Mouse (Mus musculus): ENCODE measurements around the gene Tex2. TPM values are rescaled to one million over a fixed set of nuclear protein-coding genes. Genes with fewer than 3 reads are reported as not detected.

The Tex2 gene
- polyA plus RNA-seq, 1 experiment from 2014 or later = 8.3 TPM

Other genes with a start within 250 kb of the Tex2 start
- not detected in 2 replicates for gene Prr29, start 248.0 kb downstream of the Tex2 start, polyA plus RNA-seq (2016; fragmentation: Nextera tagmentation; extraction: Ambion mirVana)
- gene Icam2, start 225.3 kb downstream of the Tex2 start, polyA plus RNA-seq (2016; fragmentation: Nextera tagmentation; extraction: Ambion mirVana) = 23.9 and 29.8 TPM in 2 replicates
- gene Ern1, start 125.6 kb downstream of the Tex2 start, polyA plus RNA-seq (2016; fragmentation: Nextera tagmentation; extraction: Ambion mirVana) = 6.4 and 8.1 TPM in 2 replicates
- 28.9 and 30.5 TPM in 2 replicates for gene Pecam1, start 137.2 kb upstream of the Tex2 start, polyA plus RNA-seq (2016; fragmentation: Nextera tagmentation; extraction: Ambion mirVana)
- gene Milr1, start 137.8 kb upstream of the Tex2 start, polyA plus RNA-seq (2016; fragmentation: Nextera tagmentation; extraction: Ambion mirVana) = 1.4 TPM in 2 replicates
- 14.3 and 15.2 TPM in 2 replicates for gene Polg2, start 166.1 kb upstream of the Tex2 start, polyA plus RNA-seq (2016; fragmentation: Nextera tagmentation; extraction: Ambion mirVana)
- 390 and 406 TPM in 2 replicates for gene Ddx5, start 175.8 kb upstream of the Tex2 start, polyA plus RNA-seq (2016; fragmentation: Nextera tagmentation; extraction: Ambion mirVana)
- 28.1 and 30.2 TPM in 2 replicates for gene Cep95, start 175.8 kb upstream of the Tex2 start, polyA plus RNA-seq (2016; fragmentation: Nextera tagmentation; extraction: Ambion mirVana)

Measured in embryonic facial prominence, embryonic 12.5 days (tissue).